Mouse (Mus musculus): Measurements from ENCODE around the gene Timmdc1.
A peak's percentile ranks its signal among the peaks of the same experiment; 100 is the strongest.
"Not testable (repeated sequence)": the region's sequence is repeated elsewhere in the genome, so short reads cannot be mapped to it uniquely, and the experiment has no call there.

The Timmdc1 gene

GRCm38 (mm10) chr16:38496604-38497140 is 25.8 kb downstream of the Timmdc1 start:
- no peak for DNase-seq (ENCODE audit: low spot score)

- no peak for DNase-seq (ENCODE audit: low spot score)
Measured at GRCm38 (mm10) chr16:38493890-38494289, 28.6 kb downstream of the Timmdc1 start.

GRCm38 (mm10) chr16:38492551-38492950 is 29.9 kb downstream of the Timmdc1 start:
- DNase-seq (ENCODE audit: low spot score): no peak

GRCm38 (mm10) chr16:38483582-38484309 is 38.7 kb downstream of the Timmdc1 start:
- peak; percentile 27 for DNase-seq (ENCODE audit: low spot score)

GRCm38 (mm10) chr16:38482780-38483562 is 39.5 kb downstream of the Timmdc1 start:
- DNase-seq (ENCODE audit: low spot score): peak; percentile 51

- no peak for DNase-seq (ENCODE audit: low spot score)
Measured at GRCm38 (mm10) chr16:38481327-38481726, 41.1 kb downstream of the Timmdc1 start.

- DNase-seq (ENCODE audit: low spot score): no peak
Measured at GRCm38 (mm10) chr16:38478296-38478695, 44.2 kb downstream of the Timmdc1 start.

GRCm38 (mm10) chr16:38477241-38477608 is 45.2 kb downstream of the Timmdc1 start:
- not testable (repeated sequence) for DNase-seq (ENCODE audit: low spot score)

- peak; percentile 16 for DNase-seq (ENCODE audit: low spot score)
Measured at GRCm38 (mm10) chr16:38476312-38477240, 45.9 kb downstream of the Timmdc1 start.

GRCm38 (mm10) chr16:38475681-38476311 is 46.7 kb downstream of the Timmdc1 start:
- DNase-seq (ENCODE audit: low spot score): no peak

GRCm38 (mm10) chr16:38474677-38475286 is 47.7 kb downstream of the Timmdc1 start:
- DNase-seq (ENCODE audit: low spot score): no peak

- DNase-seq (ENCODE audit: low spot score): no peak
Measured at GRCm38 (mm10) chr16:38473661-38474060, 48.8 kb downstream of the Timmdc1 start.

- no peak for DNase-seq (ENCODE audit: low spot score)
Measured at GRCm38 (mm10) chr16:38472507-38472873, 50.0 kb downstream of the Timmdc1 start.

GRCm38 (mm10) chr16:38471697-38472506 is 50.6 kb downstream of the Timmdc1 start:
- DNase-seq (ENCODE audit: low spot score): no peak

- DNase-seq (ENCODE audit: low spot score): no peak
Measured at GRCm38 (mm10) chr16:38469437-38469836, 53.0 kb downstream of the Timmdc1 start.

GRCm38 (mm10) chr16:38468706-38469018 is 53.8 kb downstream of the Timmdc1 start:
- DNase-seq (ENCODE audit: low spot score): no peak

- no peak for DNase-seq (ENCODE audit: low spot score)
Measured at GRCm38 (mm10) chr16:38467917-38468705, 54.4 kb downstream of the Timmdc1 start.

- DNase-seq (ENCODE audit: low spot score): no peak
Measured at GRCm38 (mm10) chr16:38467091-38467916, 55.2 kb downstream of the Timmdc1 start.

- no peak for DNase-seq (ENCODE audit: low spot score)
Measured at GRCm38 (mm10) chr16:38466089-38466488, 56.4 kb downstream of the Timmdc1 start.
